Mouse (Mus musculus): ENCODE results near the gene Foxf2. TPM values are rescaled to one million over a fixed set of nuclear protein-coding genes. Genes with fewer than 3 reads are reported as not detected.

Foxf2 gene
- total and polyA plus RNA-seq, 2 experiments from 2014 or later = not detected

DNA sequence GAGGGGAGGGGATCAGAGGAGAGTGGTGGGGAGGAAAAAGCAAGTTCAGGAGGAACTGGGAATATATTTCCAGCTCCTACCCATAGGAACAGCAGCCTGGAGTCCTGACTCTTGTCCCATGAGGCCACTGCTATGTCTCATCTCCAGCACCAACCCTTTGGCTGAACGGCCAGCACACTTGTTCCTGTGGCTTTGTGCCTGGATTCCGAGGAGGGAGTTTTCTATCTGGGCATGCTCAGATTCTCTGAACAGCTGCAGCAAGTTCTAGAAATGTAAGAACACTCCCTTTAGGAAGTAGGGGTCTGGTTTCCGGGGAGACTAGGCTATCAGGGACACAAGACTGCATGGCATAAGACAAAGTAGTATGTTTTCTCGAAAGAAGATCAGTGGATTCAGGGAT is 9.9 kb downstream of the Foxf2 start:
- Histone ChIP-seq H3K9ac (replicated peaks; ENCODE audit: low read depth, low read length) (no peak overlapping the region), H3K27me3 (ENCODE audit: control insufficient read depth, insufficient read depth, low read length) (peaks cover 26% of the 10 kb centered on the region), H3K9me3 (replicated peaks; ENCODE audit: control insufficient read depth, low read length) (no peaks in the 10 kb centered on the region), H3K4me2 (ENCODE audit: low read depth, low read length) (no peak overlapping the region), H3K36me3 (replicated peaks; ENCODE audit: control insufficient read depth, insufficient read depth, low read length) (no peaks in the 10 kb centered on the region), H3K4me3 (ENCODE audit: low read depth, low read length) (no peak overlapping the region), H3K27ac (ENCODE audit: low read depth) (no peak overlapping the region), H3K4me1 (ENCODE audit: control insufficient read depth, insufficient read depth) (no peaks in the 10 kb centered on the region)
- ATAC-seq (ENCODE audit: insufficient read depth, low read depth) = no peak
- 46% methylated on average over 4 of the region's 4 CpGs for WGBS
- TF ChIP-seq EP300 (IDR thresholded peaks at IDR 0.05; ENCODE audit: low read depth) = no peak
- no peak for TF ChIP-seq CTCF (IDR thresholded peaks at IDR 0.05; ENCODE audit: low read depth)
- no peak for DNase-seq (ENCODE audit: low spot score)

GRCm38 (mm10) chr13:31641517-31641916 is 15.9 kb downstream of the Foxf2 start:
- TF ChIP-seq EP300 (IDR thresholded peaks at IDR 0.05; ENCODE audit: low read depth) (no peak), CTCF (IDR thresholded peaks at IDR 0.05; ENCODE audit: low read depth) (no peak)
- 83% methylated on average over 5 of the region's 5 CpGs for WGBS
- no peak overlapping the region for H3K4me2 ChIP-seq (ENCODE audit: low read depth, low read length)
- no peak overlapping the region for H3K9ac ChIP-seq (replicated peaks; ENCODE audit: low read depth, low read length)
- no peaks in the 10 kb centered on the region for H3K4me1 ChIP-seq (ENCODE audit: control insufficient read depth, insufficient read depth)
- no peak overlapping the region for H3K27ac ChIP-seq (ENCODE audit: low read depth)
- no peaks in the 10 kb centered on the region for H3K9me3 ChIP-seq (replicated peaks; ENCODE audit: control insufficient read depth, low read length)
- no peaks in the 10 kb centered on the region for H3K27me3 ChIP-seq (ENCODE audit: control insufficient read depth, insufficient read depth, low read length)
- H3K36me3 ChIP-seq (replicated peaks; ENCODE audit: control insufficient read depth, insufficient read depth, low read length) = no peaks in the 10 kb centered on the region
- H3K4me3 ChIP-seq (ENCODE audit: low read depth, low read length) = no peak overlapping the region
- DNase-seq (ENCODE audit: low spot score) (no peak), ATAC-seq (ENCODE audit: insufficient read depth, low read depth) (no peak)

- Histone ChIP-seq H3K4me1 (ENCODE audit: control insufficient read depth, insufficient read depth) (no peaks in the 10 kb centered on the region), H3K9ac (replicated peaks; ENCODE audit: low read depth, low read length) (no peak overlapping the region), H3K27me3 (ENCODE audit: control insufficient read depth, insufficient read depth, low read length) (no peaks in the 10 kb centered on the region), H3K36me3 (replicated peaks; ENCODE audit: control insufficient read depth, insufficient read depth, low read length) (no peaks in the 10 kb centered on the region), H3K4me3 (ENCODE audit: low read depth, low read length) (no peak overlapping the region), H3K9me3 (replicated peaks; ENCODE audit: control insufficient read depth, low read length) (no peaks in the 10 kb centered on the region), H3K27ac (ENCODE audit: low read depth) (no peak overlapping the region), H3K4me2 (ENCODE audit: low read depth, low read length) (no peak overlapping the region)
- TF ChIP-seq EP300 (IDR thresholded peaks at IDR 0.05; ENCODE audit: low read depth) = no peak
- ATAC-seq (ENCODE audit: insufficient read depth, low read depth) (no peak), DNase-seq (ENCODE audit: low spot score) (no peak)
- WGBS = 71% methylated on average over 20 of the region's 20 CpGs
Measured at GRCm38 (mm10) chr13:31652131-31652745, 26.6 kb downstream of the Foxf2 start.

GRCm38 (mm10) chr13:31656249-31656648 is 30.6 kb downstream of the Foxf2 start:
- ATAC-seq (ENCODE audit: insufficient read depth, low read depth) (no peak), DNase-seq (ENCODE audit: low spot score) (no peak)
- H3K27ac ChIP-seq (ENCODE audit: low read depth) = no peak overlapping the region
- H3K9me3 ChIP-seq (replicated peaks; ENCODE audit: control insufficient read depth, low read length) = no peaks in the 10 kb centered on the region
- H3K4me3 ChIP-seq (ENCODE audit: low read depth, low read length) = no peak overlapping the region
- H3K4me2 ChIP-seq (ENCODE audit: low read depth, low read length) = no peak overlapping the region
- H3K36me3 ChIP-seq (replicated peaks; ENCODE audit: control insufficient read depth, insufficient read depth, low read length) = no peaks in the 10 kb centered on the region
- H3K4me1 ChIP-seq (ENCODE audit: control insufficient read depth, insufficient read depth) = no peaks in the 10 kb centered on the region
- no peak overlapping the region for H3K9ac ChIP-seq (replicated peaks; ENCODE audit: low read depth, low read length)
- 64% methylated on average over 4 of the region's 4 CpGs for WGBS
- H3K27me3 ChIP-seq (ENCODE audit: control insufficient read depth, insufficient read depth, low read length) = no peaks in the 10 kb centered on the region
- TF ChIP-seq CTCF (IDR thresholded peaks at IDR 0.05; ENCODE audit: low read depth) (no peak), EP300 (IDR thresholded peaks at IDR 0.05; ENCODE audit: low read depth) (no peak)

DNA sequence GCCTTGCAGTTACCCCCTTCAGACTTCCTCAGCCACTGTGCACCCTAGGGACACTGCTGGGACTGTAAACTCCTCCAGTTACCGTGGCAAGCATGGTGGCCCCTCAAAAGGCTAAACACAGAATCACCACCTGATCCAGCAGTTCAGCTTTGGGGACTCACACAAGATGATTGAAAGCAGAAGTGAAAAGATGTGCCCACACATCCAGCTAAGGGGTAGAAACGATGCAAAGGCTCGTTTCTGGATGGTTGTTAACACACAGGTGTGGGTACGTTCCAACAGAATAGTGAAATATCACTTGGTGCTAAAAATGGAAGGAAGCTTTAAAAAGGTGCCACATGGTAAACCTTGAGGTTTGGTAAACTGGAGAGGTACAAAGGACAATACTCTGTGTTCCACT is 32.6 kb downstream of the Foxf2 start:
- 82% methylated on average over 4 of the region's 4 CpGs for WGBS
- ATAC-seq (ENCODE audit: insufficient read depth, low read depth) (no peak), DNase-seq (ENCODE audit: low spot score) (no peak)
- H3K4me2 ChIP-seq (ENCODE audit: low read depth, low read length) = no peak overlapping the region
- no peaks in the 10 kb centered on the region for H3K27me3 ChIP-seq (ENCODE audit: control insufficient read depth, insufficient read depth, low read length)
- H3K27ac ChIP-seq (ENCODE audit: low read depth) = no peak overlapping the region
- no peaks in the 10 kb centered on the region for H3K4me1 ChIP-seq (ENCODE audit: control insufficient read depth, insufficient read depth)
- no peak overlapping the region for H3K4me3 ChIP-seq (ENCODE audit: low read depth, low read length)
- H3K9ac ChIP-seq (replicated peaks; ENCODE audit: low read depth, low read length) = no peak overlapping the region
- TF ChIP-seq CTCF (IDR thresholded peaks at IDR 0.05; ENCODE audit: low read depth) (no peak), EP300 (IDR thresholded peaks at IDR 0.05; ENCODE audit: low read depth) (no peak)
- no peaks in the 10 kb centered on the region for H3K36me3 ChIP-seq (replicated peaks; ENCODE audit: control insufficient read depth, insufficient read depth, low read length)
- no peaks in the 10 kb centered on the region for H3K9me3 ChIP-seq (replicated peaks; ENCODE audit: control insufficient read depth, low read length)

DNA sequence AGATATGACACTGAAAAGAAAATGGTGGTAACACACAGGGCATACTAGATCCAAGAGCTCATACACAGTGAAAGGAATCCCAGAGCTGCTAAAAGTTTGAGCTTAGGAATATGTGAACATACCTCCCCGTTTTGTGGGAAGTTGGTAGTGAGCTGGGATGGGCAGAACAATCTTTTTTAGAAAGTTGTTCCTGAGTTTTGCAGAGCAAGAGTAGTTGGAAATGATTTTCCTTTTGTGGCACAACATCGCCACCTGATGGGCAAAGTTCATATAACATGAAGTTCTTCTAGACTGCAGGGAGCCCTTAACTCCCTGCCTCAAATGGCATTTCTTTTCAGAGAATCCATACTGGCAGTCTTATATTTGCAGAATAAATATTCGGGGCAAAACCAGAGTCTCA is 33.3 kb downstream of the Foxf2 start:
- DNase-seq (ENCODE audit: low spot score) = peak; percentile 23
- no peak for ATAC-seq (ENCODE audit: insufficient read depth, low read depth)
- TF ChIP-seq EP300 (IDR thresholded peaks at IDR 0.05; ENCODE audit: low read depth) = no peak
- TF ChIP-seq CTCF (IDR thresholded peaks at IDR 0.05; ENCODE audit: low read depth) = peak; percentile 62

More for the DNA sequence above, 33.3 kb downstream of the Foxf2 start:
- no peak overlapping the region for H3K9ac ChIP-seq (replicated peaks; ENCODE audit: low read depth, low read length)
- no peak overlapping the region for H3K4me2 ChIP-seq (ENCODE audit: low read depth, low read length)
- WGBS = 5% methylated on average over 3 of the region's 3 CpGs
- H3K4me1 ChIP-seq (ENCODE audit: control insufficient read depth, insufficient read depth) = no peaks in the 10 kb centered on the region
- no peaks in the 10 kb centered on the region for H3K27me3 ChIP-seq (ENCODE audit: control insufficient read depth, insufficient read depth, low read length)
- no peak overlapping the region for H3K27ac ChIP-seq (ENCODE audit: low read depth)
- no peak overlapping the region for H3K4me3 ChIP-seq (ENCODE audit: low read depth, low read length)
- no peaks in the 10 kb centered on the region for H3K36me3 ChIP-seq (replicated peaks; ENCODE audit: control insufficient read depth, insufficient read depth, low read length)
- H3K9me3 ChIP-seq (replicated peaks; ENCODE audit: control insufficient read depth, low read length) = no peaks in the 10 kb centered on the region

All from heart, postnatal 0 days (tissue).